28 mouse cellular contexts compared by ENCODE assay signal in the genomic region with DNA sequence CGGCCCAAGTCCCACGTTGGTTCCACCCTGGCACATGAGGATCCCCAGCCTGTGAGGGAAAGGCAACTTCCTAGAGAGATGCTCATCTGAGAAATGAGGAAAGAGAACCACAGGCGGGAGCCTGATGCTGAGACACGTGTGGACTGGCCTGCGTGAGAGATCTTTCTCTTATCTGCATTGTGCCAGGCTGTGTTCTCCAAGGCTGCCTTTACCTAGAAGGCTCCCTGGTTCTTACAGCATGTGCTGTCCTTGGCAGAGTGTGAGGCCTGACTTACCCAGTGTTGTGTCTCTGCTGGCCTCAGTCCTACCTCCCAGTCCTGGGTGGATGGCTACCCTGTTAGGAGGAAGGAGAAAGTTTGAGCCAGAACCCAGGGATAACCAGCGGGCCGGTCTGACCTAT. TPM values are rescaled to one million over a fixed set of nuclear protein-coding genes. Genes with fewer than 3 reads are reported as not detected.
DNase-seq lines count a peak whose midpoint lies in the region; ATAC-seq and TF ChIP-seq lines count a peak whose summit lies in the region.
"Had no signal": no experiment of that assay in that cellular context is flagged by ENCODE, and none has a peak within 500 bp of the region (broad histone marks: within the 10 kb centered on the region; RNA-seq: fewer than 3 reads in every experiment).

No protein-coding gene starts in this region.

- no peak overlapping the region for H3K4me2 ChIP-seq in liver, embryonic 14.5 days (ENCODE audit: low read depth)
- H3K4me2 ChIP-seq: embryonic facial prominence, embryonic 12.5 days; embryonic facial prominence, embryonic 15.5 days; heart, embryonic 12.5 days; heart, embryonic 15.5 days; hindbrain, embryonic 13.5 days had no signal

- peaks cover 9% of the 10 kb centered on the region; the same call in 1 of the 2 replicates for H3K4me1 ChIP-seq in heart, embryonic 10.5 days
- H3K4me1 ChIP-seq in liver, embryonic 14.5 days (replicated peaks; ENCODE audit: control insufficient read depth in 2 of 2, insufficient read depth in 2 of 2, low read length in 1 of 2): no peaks in the 10 kb centered on the region
- H3K4me1 ChIP-seq: embryonic facial prominence, embryonic 12.5 days; embryonic facial prominence, embryonic 15.5 days; heart, embryonic 12.5 days; hindbrain, embryonic 10.5 days had no signal

- DNase-seq in heart, embryonic 10.5 days (ENCODE audit: low spot score): peak; percentile 68
- DNase-seq in heart, adult 11 months: no peak
- no peak for DNase-seq in liver, embryonic 14.5 days (ENCODE audit: low read depth in 3 of 3, low spot score in 3 of 3)
- DNase-seq in adrenal gland, adult 18-20 months (ENCODE audit: low spot score in 2 of 2): no peak
- DNase-seq in thymus, postnatal 14 days: no peak
- DNase-seq: adrenal gland, postnatal 10 days; cerebellum, adult 11 months; cerebellum, adult 2 months; cerebellum, adult 9-11 months; cerebellum, postnatal 25 days; forebrain, postnatal 0 days; gastrocnemius, postnatal 10 days; gastrocnemius, postnatal 36 days; heart, postnatal 10 days; heart, postnatal 36 days had no signal

- peaks cover 73% of the 10 kb centered on the region for H3K36me3 ChIP-seq in heart, embryonic 10.5 days
- H3K36me3 ChIP-seq in liver, embryonic 14.5 days (replicated peaks; ENCODE audit: control insufficient read depth, insufficient read depth, low read depth): no peaks in the 10 kb centered on the region
- H3K36me3 ChIP-seq: embryonic facial prominence, embryonic 12.5 days; embryonic facial prominence, embryonic 15.5 days; hindbrain, embryonic 10.5 days; hindbrain, embryonic 13.5 days had no signal

- 0 out of 2 replicates have a peak, but pooled peaks have one; percentile 11 for ATAC-seq in liver, embryonic 14.5 days (ENCODE audit: insufficient read depth)
- ATAC-seq in megakaryocyte progenitor cell, adult 5-6 weeks (replicated peaks; ENCODE audit: poor library complexity): peak; percentile 46
- ATAC-seq: activated CD4-positive, CD25-positive, alpha-beta regulatory T cell, adult 4 months; forebrain, embryonic 14.5 days; forebrain, postnatal 0 days; hindbrain, embryonic 16.5 days had no signal

- H3K4me3 ChIP-seq in heart, embryonic 10.5 days: no peak overlapping the region
- H3K4me3 ChIP-seq in liver, embryonic 14.5 days (ENCODE audit: insufficient read depth in 1 of 2, low read depth in 2 of 2, low read length in 2 of 2): no peak overlapping the region
- H3K4me3 ChIP-seq: embryonic facial prominence, embryonic 12.5 days; embryonic facial prominence, embryonic 15.5 days; heart, embryonic 12.5 days; heart, embryonic 15.5 days; hindbrain, embryonic 10.5 days; hindbrain, embryonic 13.5 days had no signal

- no peaks in the 10 kb centered on the region for H3K9me3 ChIP-seq in heart, embryonic 10.5 days
- no peaks in the 10 kb centered on the region for H3K9me3 ChIP-seq in liver, embryonic 14.5 days (ENCODE audit: control insufficient read depth, low read length)
- H3K9me3 ChIP-seq: embryonic facial prominence, embryonic 12.5 days; embryonic facial prominence, embryonic 15.5 days; heart, embryonic 12.5 days; heart, embryonic 15.5 days; hindbrain, embryonic 10.5 days; hindbrain, embryonic 13.5 days had no signal

- 89% methylated on average over 7 of the region's 7 CpGs for WGBS in heart, embryonic 10.5 days
- WGBS in liver, embryonic 14.5 days (ENCODE audit: insufficient replicate concordance): 49% methylated on average over 7 of the region's 7 CpGs

- no peak for TF ChIP-seq CTCF in liver, embryonic 14.5 days (IDR thresholded peaks at IDR 0.05; ENCODE audit: low read depth)

- no peak for TF ChIP-seq EP300 in liver, embryonic 14.5 days (IDR thresholded peaks at IDR 0.05; ENCODE audit: low read depth)

- no peak overlapping the region for H3K9ac ChIP-seq in liver, embryonic 14.5 days (replicated peaks)
- H3K9ac ChIP-seq: embryonic facial prominence, embryonic 12.5 days; embryonic facial prominence, embryonic 15.5 days; forebrain, postnatal 0 days; heart, embryonic 12.5 days; heart, embryonic 15.5 days; hindbrain, embryonic 13.5 days had no signal

- H3K27me3 ChIP-seq in heart, embryonic 10.5 days (ENCODE audit: insufficient read depth, poor library complexity, severe bottlenecking): no peaks in the 10 kb centered on the region
- H3K27me3 ChIP-seq in liver, embryonic 14.5 days (ENCODE audit: control insufficient read depth, insufficient read depth, low read length): no peaks in the 10 kb centered on the region
- H3K27me3 ChIP-seq: embryonic facial prominence, embryonic 12.5 days; embryonic facial prominence, embryonic 15.5 days; heart, embryonic 12.5 days; heart, embryonic 15.5 days; hindbrain, embryonic 13.5 days had no signal

- no peak overlapping the region for H3K27ac ChIP-seq in heart, embryonic 10.5 days
- no peak overlapping the region for H3K27ac ChIP-seq in liver, embryonic 14.5 days
- H3K27ac ChIP-seq: embryonic facial prominence, embryonic 12.5 days; embryonic facial prominence, embryonic 15.5 days; heart, embryonic 15.5 days; hindbrain, embryonic 10.5 days; hindbrain, embryonic 13.5 days had no signal

RNA-seq across cellular contexts. Expression of a gene that starts 11.7 kb away (rescaled TPM):
- 0.09 and 0.17 TPM in 2 replicates for polyA plus RNA-seq in heart, embryonic 10.5 days (2016; fragmentation: Nextera tagmentation; extraction: Ambion mirVana)
- polyA plus RNA-seq in liver, embryonic 14.5 days (2012; rRNA removed): 0.54 and 0.64 TPM in 2 replicates
- 0.50 and 0.58 TPM in 2 replicates for polyA plus RNA-seq in liver, embryonic 14.5 days (2014; fragmentation: Nextera tagmentation; extraction: Ambion mirVana)
- total RNA-seq in megakaryocyte progenitor cell, adult 5-6 weeks (2015): not detected in 2 replicates
- not detected in 2 replicates for total RNA-seq in megakaryocyte progenitor cell, adult 5-6 weeks (2017)
- total RNA-seq in adrenal gland, adult 18-20 months (2021): under 1 TPM in 1 of 2 experiments, not detected in 1; 0.10 TPM
- total RNA-seq: common myeloid progenitor, adult 5-6 weeks; granulocyte monocyte progenitor cell, adult 5-6 weeks had no signal
- polyA plus RNA-seq: activated CD4-positive, CD25-positive, alpha-beta regulatory T cell, adult 4 months; embryonic facial prominence, embryonic 12.5 days; embryonic facial prominence, embryonic 15.5 days; forebrain, embryonic 11.5 days; forebrain, embryonic 14.5 days; hindbrain, embryonic 10.5 days; hindbrain, embryonic 13.5 days; hindbrain, embryonic 16.5 days had no signal

RNA-seq across cellular contexts. Expression of a gene that starts 45.5 kb away (rescaled TPM):
- 15.1 and 31.8 TPM in 2 replicates for polyA plus RNA-seq in heart, embryonic 10.5 days (2016; fragmentation: Nextera tagmentation; extraction: Ambion mirVana)
- 0.03 and 0.04 TPM in 2 replicates for polyA plus RNA-seq in liver, embryonic 14.5 days (2012; rRNA removed)
- polyA plus RNA-seq in liver, embryonic 14.5 days (2014; fragmentation: Nextera tagmentation; extraction: Ambion mirVana): 0.03 and 0.08 TPM in 2 replicates
- 0.34 and 0.35 TPM in 2 replicates for total RNA-seq in megakaryocyte progenitor cell, adult 5-6 weeks (2015)
- total RNA-seq in megakaryocyte progenitor cell, adult 5-6 weeks (2017): 0.67 and 0.95 TPM in 2 replicates
- total RNA-seq in adrenal gland, adult 18-20 months (2021): under 1 TPM; 0.17 to 0.48 TPM
- polyA plus RNA-seq: forebrain, embryonic 11.5 days had no signal
